Mouse (Mus musculus) cortical plate, adult 2 months (tissue): ENCODE measurements around the gene Bicc1.

Experiments used
- CTCF ChIP-seq: fragments of 200-500 bp; IDR thresholded peaks from 2 replicates; pipeline ENCODE4 v1.5.1; 2011; ENCODE audit warnings: mild to moderate bottlenecking, control low read depth, low read length; ENCODE audit not compliant: insufficient read depth; ENCODE audit errors: extremely low read depth
- POLR2A ChIP-seq: fragments of 200-500 bp; IDR thresholded peaks from 2 replicates; pipeline ENCODE4 v1.6.1; 2011; ENCODE audit warnings: mild to moderate bottlenecking, low read length, control low read depth; ENCODE audit not compliant: insufficient read depth; ENCODE audit errors: extremely low read depth

DNA sequence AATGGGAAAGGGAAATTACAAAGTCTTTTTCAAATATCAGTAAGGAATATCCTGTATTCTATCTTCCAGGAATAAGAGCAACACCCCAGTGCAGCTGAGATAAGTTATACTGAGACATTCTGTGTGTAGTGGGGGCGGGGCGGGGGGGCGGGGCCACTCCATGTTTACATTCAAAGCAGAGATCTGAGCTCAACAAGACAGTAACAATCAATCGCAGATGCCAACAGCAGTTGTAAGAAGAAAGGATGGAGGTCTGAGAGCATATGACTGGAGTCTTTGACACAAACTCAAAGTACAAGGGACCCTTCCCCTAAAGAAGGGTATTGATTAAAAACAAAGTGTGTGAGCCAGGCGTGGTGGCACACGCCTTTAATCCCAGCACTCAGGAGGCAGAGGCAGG, 54.7 kb downstream of the Bicc1 start:
- no peak for TF ChIP-seq CTCF
- no peak for TF ChIP-seq POLR2A
